Mouse (Mus musculus) 3T3-L1 (cell line): Measurements from ENCODE around the gene Cep128.

Source experiments
- DNase-seq: peaks from one replicate; pipeline ENCODE4 v3.0.0-alpha.2; 2015; ENCODE audit warnings: low read depth, low spot score

Gene Cep128

DNA sequence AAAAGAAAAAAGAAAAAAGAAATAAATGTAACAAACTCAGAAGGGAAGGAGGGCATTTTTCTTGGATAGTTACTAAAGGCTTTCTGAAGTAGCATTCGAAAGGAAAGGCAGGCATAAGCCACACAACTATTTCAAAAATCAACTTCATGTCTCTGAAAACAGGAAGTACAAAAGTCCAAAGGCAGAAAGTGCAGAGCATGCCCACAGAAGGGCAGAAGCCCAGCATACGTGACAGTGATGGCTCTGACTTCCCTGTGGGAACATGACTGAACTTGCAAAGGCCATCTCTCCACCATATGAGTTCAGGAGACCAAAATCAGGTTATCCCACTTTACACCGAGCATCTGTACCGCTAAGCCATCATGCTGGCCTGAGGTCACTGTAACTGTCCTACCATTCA lies 71.6 kb downstream of the Cep128 start:
- DNase-seq: no peak

DNA sequence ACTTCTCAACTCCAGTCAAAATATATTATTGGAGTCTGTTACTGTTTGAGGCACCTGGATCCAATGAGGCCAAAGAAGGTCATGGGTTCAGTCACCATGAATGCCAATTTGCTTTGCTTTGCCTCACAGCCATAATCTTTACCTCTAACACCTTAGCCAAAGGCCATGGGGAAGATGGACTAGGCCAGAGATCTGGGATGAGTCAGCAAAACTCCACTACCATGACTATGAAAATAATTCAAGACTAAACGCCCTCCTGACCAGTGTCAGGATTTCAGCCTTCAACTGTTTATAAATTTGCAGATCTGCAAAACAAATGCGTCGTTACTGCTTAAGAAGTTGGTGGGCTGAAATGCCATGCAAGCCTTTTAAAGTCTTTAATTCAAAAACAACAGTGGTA lies 76.5 kb downstream of the Cep128 start:
- no peak for DNase-seq

DNA sequence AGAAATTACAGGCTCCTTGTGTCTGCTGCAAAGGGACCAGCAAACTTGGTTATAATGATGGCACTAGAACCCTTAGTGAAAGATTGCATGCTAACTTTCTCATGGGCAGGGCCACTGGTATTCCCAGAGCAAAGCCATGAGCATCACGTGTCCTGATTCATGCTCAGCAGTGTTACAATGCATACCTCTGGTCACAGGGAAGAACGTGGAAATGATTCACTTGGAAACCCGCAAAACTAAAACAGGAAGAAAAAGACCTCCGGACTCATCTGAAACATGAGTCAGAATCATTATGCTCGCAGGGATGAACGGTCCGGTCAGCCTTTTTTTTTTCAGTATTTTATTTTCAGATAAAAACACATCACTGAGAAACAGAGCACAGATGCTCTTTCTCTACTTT lies 78.4 kb downstream of the Cep128 start:
- DNase-seq: peak; percentile 94

DNA sequence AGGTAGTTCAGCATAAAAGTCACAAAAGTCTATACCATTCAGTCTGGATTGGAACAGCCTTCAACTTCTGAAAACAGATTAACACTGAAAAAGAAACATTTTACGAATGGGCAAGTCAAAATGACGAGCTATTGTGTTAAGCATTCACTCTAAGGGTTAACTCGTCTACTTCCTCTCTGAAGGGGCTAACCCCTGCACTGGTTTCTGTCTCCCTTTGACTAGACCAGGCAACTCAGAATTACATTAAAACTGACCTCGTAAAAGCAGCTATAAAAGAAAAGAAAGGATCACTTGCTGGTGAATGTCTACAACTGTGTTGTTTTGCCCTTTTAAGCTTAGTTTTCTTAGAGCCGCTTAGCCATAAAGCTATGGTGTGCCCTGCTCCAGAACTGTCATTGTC lies 79.2 kb downstream of the Cep128 start:
- no peak for DNase-seq

DNA sequence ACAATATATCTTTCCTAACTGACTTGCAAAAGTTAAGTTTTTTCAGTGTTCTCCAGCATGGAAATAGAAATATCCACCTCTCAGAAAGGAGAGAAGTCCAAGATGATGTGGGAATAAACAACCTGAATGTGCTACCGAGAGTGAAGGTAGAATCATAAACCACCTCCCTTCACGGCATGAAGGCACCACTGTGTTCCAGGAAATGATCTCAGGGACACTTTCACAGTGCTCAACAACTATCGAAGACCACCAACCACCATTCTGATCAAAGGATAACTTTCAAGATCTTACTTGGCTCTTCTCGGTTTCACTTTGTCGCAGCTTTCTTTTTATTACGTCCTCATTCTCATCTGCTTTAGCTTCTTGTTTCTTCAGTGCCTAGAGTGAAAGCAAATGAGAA lies 85.5 kb downstream of the Cep128 start:
- no peak for DNase-seq

DNA sequence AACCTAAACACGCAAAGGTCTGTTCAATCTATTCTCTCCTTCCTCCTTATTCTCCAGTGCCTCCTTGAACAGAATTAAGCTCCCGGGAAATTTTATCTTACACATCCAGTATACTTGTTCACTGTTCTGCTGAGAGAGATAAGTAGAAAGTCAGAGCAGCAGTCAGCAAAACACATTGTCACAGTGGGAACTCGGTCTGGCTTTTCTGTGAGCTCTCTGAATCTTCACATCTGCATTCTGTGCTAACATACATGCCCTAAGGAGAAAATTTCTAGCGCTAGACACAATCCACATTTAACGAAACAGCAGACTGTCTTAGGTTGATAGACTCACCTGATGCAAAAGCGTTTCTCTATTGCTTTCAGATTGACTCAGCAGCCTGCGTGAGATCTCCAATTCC lies 88.3 kb downstream of the Cep128 start:
- no peak for DNase-seq

DNA sequence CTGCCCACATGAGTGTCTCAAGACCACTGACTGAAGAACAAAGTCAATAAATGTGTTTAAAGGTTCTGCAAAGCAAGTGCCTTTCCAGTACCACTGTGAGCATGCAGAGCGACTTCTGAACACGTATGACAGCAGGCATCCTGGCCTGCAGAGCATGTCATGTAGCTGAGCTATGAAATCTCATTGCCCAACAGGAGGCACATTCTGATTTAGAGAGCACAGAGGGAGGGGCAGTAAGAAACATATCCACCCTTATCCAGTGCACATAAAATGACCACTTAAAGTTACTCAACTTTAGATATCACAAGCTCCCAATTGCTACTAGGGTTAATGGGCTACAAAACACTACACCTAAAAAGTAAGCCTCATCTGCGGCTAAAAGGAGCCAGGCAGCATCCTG lies 88.8 kb downstream of the Cep128 start:
- no peak for DNase-seq

DNA sequence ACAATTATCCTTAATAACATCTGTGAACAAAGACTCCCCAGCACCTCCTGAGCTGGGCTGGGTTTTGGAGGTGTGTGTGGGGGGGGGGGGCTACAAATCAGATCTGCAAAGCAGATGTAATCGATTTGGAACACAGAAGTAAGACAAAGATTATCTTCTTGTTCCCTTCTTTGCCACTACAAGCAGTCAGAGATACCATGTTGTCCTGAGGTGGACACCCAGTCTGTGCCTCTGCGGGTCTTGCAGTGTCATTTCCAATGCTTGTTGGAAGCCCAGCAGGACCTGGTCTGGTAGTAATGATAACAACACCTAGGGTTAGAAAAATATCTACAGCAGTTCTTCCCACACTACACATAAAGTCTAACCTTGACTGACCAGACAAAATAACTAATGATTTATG lies 110.3 kb downstream of the Cep128 start:
- DNase-seq: no peak

DNA sequence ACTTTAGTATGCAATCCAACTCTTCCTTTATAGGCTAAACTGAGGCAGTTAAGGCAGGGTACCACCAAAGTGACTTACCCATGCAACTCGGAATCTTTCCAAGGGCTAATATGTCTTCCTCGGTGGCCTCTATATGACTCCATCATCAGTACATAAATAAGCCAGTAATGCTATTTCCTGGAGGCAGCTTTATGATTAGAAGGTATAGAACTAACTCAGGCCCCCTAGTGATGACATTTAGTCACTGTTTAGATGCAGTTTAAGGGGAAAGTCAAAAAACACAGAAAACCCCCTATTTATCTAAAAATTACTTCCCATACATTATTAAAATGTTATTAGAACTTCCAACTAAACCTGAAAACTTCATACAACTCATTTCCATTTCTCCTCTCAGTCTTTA lies 114.6 kb downstream of the Cep128 start:
- peak; percentile 3 for DNase-seq

DNA sequence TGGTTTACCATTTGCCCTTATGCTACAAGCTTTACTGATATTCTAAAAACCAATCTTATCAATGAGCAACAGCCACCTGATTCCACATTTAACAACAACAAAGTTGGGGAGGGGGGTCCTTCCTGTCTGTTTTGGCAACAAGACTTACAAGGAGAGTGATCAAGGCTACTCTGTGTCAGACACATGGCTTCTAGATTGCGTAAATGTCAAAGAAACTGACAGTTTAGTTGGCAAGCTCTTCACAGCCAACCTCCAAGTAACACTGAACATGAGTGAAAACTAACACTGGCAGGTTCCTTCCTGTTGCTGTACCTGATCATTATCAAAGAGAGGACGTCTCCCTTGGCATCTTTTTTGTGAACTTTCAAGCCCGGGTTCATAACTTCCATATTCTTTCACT lies 115.2 kb downstream of the Cep128 start:
- DNase-seq: peak; percentile 29

DNA sequence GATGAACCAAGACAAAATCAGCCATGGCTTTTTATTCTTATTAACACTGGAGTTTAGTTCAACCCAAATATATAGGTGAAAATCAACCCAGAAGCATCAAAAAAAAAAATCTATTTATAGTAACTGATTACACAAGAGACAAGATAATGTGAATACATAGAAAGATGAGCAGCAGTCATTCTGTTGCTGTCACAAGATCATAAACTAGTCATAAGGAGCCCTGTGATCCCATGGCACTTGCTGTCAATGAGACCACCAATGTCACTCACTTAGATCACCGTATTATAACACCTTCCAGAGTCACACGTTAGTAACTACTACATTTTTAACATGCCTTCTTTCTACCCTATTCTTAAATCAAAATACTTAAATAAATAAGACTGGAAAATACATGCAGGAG lies 118.2 kb downstream of the Cep128 start:
- DNase-seq: no peak

DNA sequence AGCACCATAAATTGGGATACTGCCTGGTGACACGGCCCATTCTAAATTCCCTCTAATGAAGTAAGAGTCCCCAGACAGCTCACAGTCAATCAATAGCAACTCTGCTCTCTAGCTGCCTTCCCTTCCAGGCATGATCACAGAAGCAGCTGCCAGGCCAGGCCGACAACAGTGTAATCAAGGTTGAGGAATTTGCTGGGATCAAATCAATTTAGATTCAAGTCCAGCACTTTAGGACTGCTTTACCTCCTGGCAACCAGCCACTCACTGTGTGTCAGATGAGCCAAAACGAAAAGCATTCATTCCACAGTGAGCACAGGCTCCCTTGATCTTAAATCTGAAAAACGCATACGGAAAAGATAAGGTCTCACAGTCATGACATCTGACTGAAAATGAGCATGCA lies 118.7 kb downstream of the Cep128 start:
- peak; percentile 2 for DNase-seq

DNA sequence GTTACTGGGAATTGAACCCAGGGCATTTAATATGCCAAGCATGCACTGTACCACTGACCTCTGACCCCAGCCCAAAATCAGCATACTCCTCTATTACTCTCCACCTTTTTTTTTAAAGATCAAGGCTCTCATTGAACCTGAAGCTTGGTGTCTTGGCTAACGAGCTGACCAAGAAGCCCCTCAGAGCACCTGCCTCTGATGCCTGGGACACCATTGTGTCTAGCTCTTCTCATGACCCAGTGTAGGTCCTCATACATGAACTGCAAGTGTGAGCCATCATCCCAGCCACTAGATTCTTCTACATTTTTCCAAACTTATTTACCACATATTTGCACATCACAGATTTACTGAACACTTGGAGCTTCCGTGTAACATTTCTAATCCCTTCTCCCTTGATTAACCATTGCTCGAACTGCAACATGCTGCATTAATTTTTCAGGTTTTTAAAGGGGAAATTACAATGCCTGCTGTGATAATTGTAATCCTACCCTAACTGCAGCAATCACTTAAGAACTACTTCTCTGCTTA lies 119.3 kb downstream of the Cep128 start:
- DNase-seq: no peak

DNA sequence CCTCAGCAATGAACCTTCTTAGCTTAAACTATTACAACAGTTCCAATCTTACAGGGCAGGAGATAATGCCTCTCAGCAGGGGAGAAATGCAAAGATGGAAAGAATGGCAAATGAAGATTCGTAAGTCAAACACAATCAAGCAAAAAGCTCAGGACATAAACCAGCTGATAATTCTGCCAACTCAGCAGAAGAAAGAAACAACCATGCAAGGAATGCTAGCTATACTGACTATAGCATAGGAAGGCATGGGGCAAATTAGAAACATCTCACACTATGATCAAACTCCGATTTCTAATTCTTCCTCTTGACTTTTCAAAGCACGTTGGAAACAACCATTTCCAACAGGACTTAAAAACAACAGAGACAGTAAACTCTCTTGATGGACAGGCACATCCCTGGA lies 120.5 kb downstream of the Cep128 start:
- DNase-seq: peak; percentile 3

DNA sequence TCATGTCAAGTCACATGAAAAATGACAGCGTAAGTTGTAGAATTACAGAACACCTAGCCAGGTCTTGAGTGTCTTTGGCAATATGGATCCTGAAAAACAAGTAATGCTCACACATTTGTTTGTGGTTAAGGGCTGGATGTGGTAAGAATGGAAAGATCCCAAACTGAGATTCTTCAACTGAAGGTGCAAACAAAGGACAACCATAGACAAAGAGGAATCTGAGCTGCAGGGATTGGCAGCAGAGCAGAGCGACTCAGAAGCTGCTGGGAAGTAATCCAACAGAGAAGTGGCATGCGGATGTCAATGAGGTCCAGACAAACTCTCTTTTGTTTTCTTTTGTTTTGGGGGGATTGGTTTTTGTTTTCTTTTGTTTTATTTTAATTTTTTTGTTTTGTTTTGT lies 121.4 kb downstream of the Cep128 start:
- peak; percentile 93 for DNase-seq

DNA sequence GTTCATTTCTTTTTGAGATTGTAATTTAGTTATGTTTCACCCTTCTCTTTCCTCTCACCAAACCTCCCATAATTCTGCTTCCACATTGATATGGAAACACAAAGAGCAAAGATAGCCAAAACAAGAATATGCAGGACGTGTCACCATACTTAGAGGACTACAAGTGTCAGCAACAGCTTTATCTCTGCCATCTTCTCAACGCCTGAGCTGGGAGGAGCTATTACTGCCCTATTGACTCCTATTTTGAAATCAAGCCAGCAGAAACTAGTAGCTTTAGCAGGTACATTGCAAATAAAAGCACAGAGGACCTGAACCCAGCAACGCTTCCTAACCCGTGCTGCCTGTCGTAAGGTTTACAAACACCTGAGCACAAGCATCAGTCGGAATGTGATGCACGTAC lies 127.9 kb downstream of the Cep128 start:
- DNase-seq: no peak

- no peak for DNase-seq
Observed at GRCm38 (mm10) chr12:91254831-91255230, 129.4 kb downstream of the Cep128 start.

DNA sequence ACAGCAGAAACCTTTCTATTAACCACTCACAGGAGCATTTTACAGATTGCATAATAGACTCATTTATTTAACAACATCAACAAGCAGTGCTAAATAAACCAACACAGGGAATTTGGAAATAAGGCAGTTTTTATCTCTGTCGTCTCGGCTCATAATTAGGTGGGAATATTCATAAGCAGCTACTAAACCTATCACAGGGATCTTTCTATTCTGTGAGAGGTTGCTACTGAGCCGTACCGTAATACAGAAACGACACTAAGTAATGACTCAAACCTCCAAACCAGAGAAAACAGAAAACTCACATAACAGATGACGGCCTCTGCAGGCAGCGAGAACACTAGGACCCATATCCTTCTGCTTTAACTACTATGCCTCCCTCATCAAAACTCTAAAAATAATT lies 163.6 kb downstream of the Cep128 start:
- DNase-seq: no peak

- peak; percentile 12 for DNase-seq
Observed at GRCm38 (mm10) chr12:91205550-91205949, 178.7 kb downstream of the Cep128 start.

DNA sequence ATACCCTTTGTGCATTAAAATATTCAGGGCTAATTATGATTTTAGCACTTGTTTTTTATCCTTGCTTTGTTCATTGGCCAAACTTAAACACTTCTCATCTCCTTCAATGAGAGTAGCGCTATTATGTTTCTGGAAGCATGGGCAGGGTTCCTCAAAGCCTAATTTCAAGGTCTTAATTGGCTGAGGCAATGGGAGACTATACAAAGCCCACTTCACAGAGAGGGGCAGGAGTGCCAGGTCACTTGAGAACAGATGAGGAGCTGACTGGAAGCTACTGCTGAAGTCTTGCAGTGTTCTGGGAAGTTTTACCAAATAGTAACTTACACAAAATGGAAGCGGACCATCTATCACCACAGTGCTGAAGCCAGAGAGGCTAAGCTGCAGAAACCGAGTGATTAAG lies 179.9 kb downstream of the Cep128 start:
- DNase-seq: no peak

- DNase-seq: no peak
Observed at GRCm38 (mm10) chr12:91202496-91202895, 181.7 kb downstream of the Cep128 start.

GRCm38 (mm10) chr12:91189111-91189510 lies 195.1 kb downstream of the Cep128 start:
- DNase-seq: no peak

DNA sequence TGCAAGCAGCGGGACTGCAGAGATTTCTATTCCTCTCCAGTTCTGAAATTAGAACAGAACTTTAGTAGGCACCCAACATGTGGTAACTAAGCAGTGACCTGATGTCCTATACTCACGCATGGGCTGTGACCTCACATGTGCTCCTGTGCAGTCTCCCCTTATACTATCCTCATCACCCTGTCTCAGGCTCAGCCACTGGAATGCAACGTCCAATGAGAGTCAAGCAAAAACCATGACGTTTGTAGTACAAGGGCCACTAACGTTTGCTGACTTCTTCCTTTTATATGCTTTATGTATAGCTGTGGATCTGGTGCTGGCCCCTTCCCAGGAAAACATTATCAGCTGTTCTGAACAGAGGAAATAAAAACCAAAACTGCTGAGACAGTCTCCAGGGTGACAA lies 198.6 kb downstream of the Cep128 start:
- DNase-seq: no peak

GRCm38 (mm10) chr12:91184616-91185015 lies 199.6 kb downstream of the Cep128 start:
- DNase-seq: no peak

DNA sequence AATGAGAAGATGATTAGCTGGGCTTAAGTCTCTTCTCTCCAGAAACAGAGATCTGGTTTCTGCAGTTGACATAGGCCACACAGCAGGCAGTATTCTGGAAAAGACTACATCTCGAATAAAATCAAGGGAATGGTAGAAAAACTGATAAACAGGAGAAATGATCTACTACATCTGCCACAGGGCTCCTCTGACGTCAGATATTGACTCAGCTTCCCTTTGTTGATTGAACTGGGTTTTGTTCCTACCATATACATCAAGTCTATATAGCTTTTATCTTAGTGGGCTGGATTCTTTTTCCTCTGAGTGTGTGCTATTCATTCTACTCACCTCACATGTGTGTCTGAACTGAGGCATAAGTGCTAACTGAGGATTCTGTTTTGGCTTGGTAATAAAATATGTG lies 200.3 kb downstream of the Cep128 start:
- no peak for DNase-seq
